Mouse (Mus musculus) layer of hippocampus, adult 18-20 months (tissue): ENCODE results near the gene Mpeg1. TPM values are rescaled to one million over a fixed set of nuclear protein-coding genes. Genes with fewer than 3 reads are reported as not detected.

Experiments used
- DNase-seq, 2 experiments: peaks; one replicate each; pipeline ENCODE4 v3.0.0; 2022; ENCODE audit warnings: low spot score in 2 of 2
- total RNA-seq, 2 experiments: library from RNA; stranded (reverse); gene quantifications; 2 replicates each; pipeline ENCODE4 v1.2.3; 2021

Gene Mpeg1
- total RNA-seq, 2 experiments from 2014 or later: 7.8 to 9.4 TPM

GRCm38 (mm10) chr19:12489675-12490570, 29.3 kb downstream of the Mpeg1 start:
- DNase-seq: no peak

- no peak for DNase-seq
Measured at GRCm38 (mm10) chr19:12491636-12492035, 31.1 kb downstream of the Mpeg1 start.

GRCm38 (mm10) chr19:12493453-12494186, 33.0 kb downstream of the Mpeg1 start:
- DNase-seq: no peak

- no peak for DNase-seq
Measured at GRCm38 (mm10) chr19:12494187-12494458, 33.5 kb downstream of the Mpeg1 start.

- no peak for DNase-seq
Measured at GRCm38 (mm10) chr19:12494972-12495535, 34.5 kb downstream of the Mpeg1 start.

GRCm38 (mm10) chr19:12496241-12496640, 35.7 kb downstream of the Mpeg1 start:
- no peak for DNase-seq

- DNase-seq: peak in 1 of 2 experiments; percentile 16
Measured at GRCm38 (mm10) chr19:12497909-12498308, 37.3 kb downstream of the Mpeg1 start.

GRCm38 (mm10) chr19:12498321-12498720, 37.7 kb downstream of the Mpeg1 start:
- no peak for DNase-seq

GRCm38 (mm10) chr19:12498941-12499340, 38.4 kb downstream of the Mpeg1 start:
- no peak for DNase-seq

GRCm38 (mm10) chr19:12499485-12499884, 38.9 kb downstream of the Mpeg1 start:
- DNase-seq: no peak

- DNase-seq: peak; percentile 74 to 85
Measured at GRCm38 (mm10) chr19:12500124-12500523, 39.5 kb downstream of the Mpeg1 start.

- DNase-seq: no peak
Measured at GRCm38 (mm10) chr19:12500881-12501311, 40.3 kb downstream of the Mpeg1 start.

- peak; percentile 80 to 96 for DNase-seq
Measured at GRCm38 (mm10) chr19:12501370-12502347, 41.1 kb downstream of the Mpeg1 start, which contains the start of gene Dtx4. Gene Dtx4, minus strand, starts transcription at chr19:12501454.

GRCm38 (mm10) chr19:12502756-12503155, 42.2 kb downstream of the Mpeg1 start:
- no peak for DNase-seq

- no peak for DNase-seq
Measured at GRCm38 (mm10) chr19:12514621-12515020, 54.0 kb downstream of the Mpeg1 start.

Other genes with a start within 250 kb of the Mpeg1 start
- not detected for gene Olfr1432, start 228.2 kb upstream of the Mpeg1 start, total RNA-seq
- not detected for gene Olfr262, start 219.1 kb upstream of the Mpeg1 start, total RNA-seq
- not detected for gene Olfr235, start 199.7 kb upstream of the Mpeg1 start, total RNA-seq
- gene Olfr1434, start 180.9 kb upstream of the Mpeg1 start, total RNA-seq: not detected
- gene Olfr1436, start 161.6 kb upstream of the Mpeg1 start, total RNA-seq: not detected
- not detected for gene Olfr1437, start 135.7 kb upstream of the Mpeg1 start, total RNA-seq
- gene Olfr1438-ps1, start 124.9 kb upstream of the Mpeg1 start, total RNA-seq: not detected
- not detected for gene Olfr1440, start 73.5 kb upstream of the Mpeg1 start, total RNA-seq
- not detected for gene Olfr1441, start 43.3 kb upstream of the Mpeg1 start, total RNA-seq
- not detected for gene Pfpl, start 32.9 kb upstream of the Mpeg1 start, total RNA-seq
- 10 to 100 TPM; 34.6 to 35.6 TPM for gene Dtx4, start 40.7 kb downstream of the Mpeg1 start, total RNA-seq
- gene Fam111a, start 85.0 kb downstream of the Mpeg1 start, total RNA-seq: 1 to 10 TPM in 1 of 2 experiments, under 1 TPM in 1; 0.91 to 1.7 TPM
- not detected for gene Gm4952, start 139.2 kb downstream of the Mpeg1 start, total RNA-seq
- under 1 TPM; 0.20 to 0.36 TPM for gene Glyat, start 172.5 kb downstream of the Mpeg1 start, total RNA-seq
- gene Olfr1442, start 209.7 kb downstream of the Mpeg1 start, total RNA-seq: not detected
- not detected for gene Olfr1443, start 217.3 kb downstream of the Mpeg1 start, total RNA-seq
- gene Keg1, start 235.0 kb downstream of the Mpeg1 start, total RNA-seq: not detected